Mouse (Mus musculus): ENCODE results near the gene Gm20388. TPM values are rescaled to one million over a fixed set of nuclear protein-coding genes. Genes with fewer than 3 reads are reported as not detected.
"Not testable (repeated sequence)": the region's sequence is repeated elsewhere in the genome, so short reads cannot be mapped to it uniquely, and the experiment has no call there.

Gm20388 gene
- polyA plus RNA-seq, 1 experiment from 2014 or later: not detected

DNA sequence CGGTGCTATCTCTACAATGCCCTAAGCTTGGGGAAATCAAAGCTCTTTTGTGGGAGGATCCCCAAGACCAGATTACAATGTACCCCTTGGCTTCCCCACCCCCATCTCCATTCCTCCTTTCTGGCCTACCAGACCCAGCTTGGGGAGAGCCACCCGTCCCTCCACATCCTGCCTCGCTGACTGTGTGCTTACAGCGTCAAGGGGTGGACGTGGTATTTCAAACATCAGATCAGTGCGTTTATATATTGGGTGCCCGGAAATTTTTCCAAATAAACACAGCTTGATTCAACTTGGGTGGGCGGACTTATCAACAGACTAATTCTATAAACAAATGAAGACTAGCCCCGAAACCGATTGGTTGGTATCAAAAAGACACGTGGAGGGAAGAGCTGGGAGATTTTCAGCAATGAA is 1216.7 kb downstream of the Gm20388 start:
- no peaks in the 10 kb centered on the region for H3K9me3 ChIP-seq (replicated peaks)
- H3K27ac ChIP-seq: no peak overlapping the region
- no peak overlapping the region for H3K9ac ChIP-seq
- H3K4me3 ChIP-seq (replicated peaks): no peak overlapping the region
- DNase-seq (no peak), ATAC-seq (ENCODE audit: low read depth) (no peak)
- peaks cover 99% of the 10 kb centered on the region for H3K27me3 ChIP-seq
- WGBS (ENCODE audit: insufficient replicate concordance): 2% methylated on average over 11 of the region's 11 CpGs
- peaks cover 13% of the 10 kb centered on the region for H3K4me1 ChIP-seq (replicated peaks)
- no peak overlapping the region for H3K4me2 ChIP-seq
- no peaks in the 10 kb centered on the region for H3K36me3 ChIP-seq

DNA sequence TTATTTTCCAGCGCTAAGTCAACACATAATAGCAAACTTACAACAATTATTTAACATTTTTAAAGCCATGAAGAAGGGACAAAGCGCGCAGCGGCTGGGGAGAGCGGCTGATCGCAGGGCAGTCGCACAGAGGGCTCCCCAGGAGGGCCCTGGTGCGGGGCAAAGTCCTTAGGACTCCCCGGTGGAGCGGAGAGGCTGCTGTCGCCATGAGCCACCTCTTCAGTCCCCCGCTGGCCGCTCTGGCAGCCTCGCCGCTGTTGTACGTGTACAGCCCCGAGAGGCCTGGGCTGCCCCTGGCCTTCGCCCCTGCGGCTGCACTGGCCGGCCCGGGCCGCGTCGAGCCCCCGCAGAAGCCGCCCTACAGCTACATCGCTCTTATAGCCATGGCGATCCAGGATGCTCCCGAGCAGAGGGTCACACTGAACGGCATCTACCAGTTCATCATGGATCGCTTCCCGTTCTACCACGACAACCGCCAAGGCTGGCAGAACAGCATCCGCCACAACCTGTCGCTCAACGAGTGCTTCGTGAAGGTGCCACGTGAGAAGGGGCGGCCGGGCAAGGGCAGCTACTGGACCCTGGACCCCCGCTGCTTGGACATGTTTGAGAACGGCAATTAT is 1217.2 kb downstream of the Gm20388 start, which contains the start of gene Foxl1:
Gene Foxl1 (plus strand): TSS at position 185 of the 620 bp plus-strand sequence.
- H3K27ac ChIP-seq: no peak within 1 kb of the TSS
- H3K9me3 ChIP-seq (replicated peaks): no peaks in the 10 kb centered on the region
- H3K4me1 ChIP-seq (replicated peaks): peaks cover 13% of the 10 kb centered on the region
- no peak for DNase-seq
- H3K4me3 ChIP-seq (replicated peaks): peak within 1 kb of the TSS; percentile 10
- no peak within 1 kb of the TSS; the same call in 1 of the 2 replicates for H3K9ac ChIP-seq
- no peak for ATAC-seq (ENCODE audit: low read depth)
- peaks cover 96% of the 10 kb centered on the region for H3K27me3 ChIP-seq
- WGBS (ENCODE audit: insufficient replicate concordance): 2% methylated on average over 43 of the region's 43 CpGs
- H3K4me2 ChIP-seq: peak within 1 kb of the TSS; percentile 12; the same call in 1 of the 2 replicates
- no peaks in the 10 kb centered on the region for H3K36me3 ChIP-seq

DNA sequence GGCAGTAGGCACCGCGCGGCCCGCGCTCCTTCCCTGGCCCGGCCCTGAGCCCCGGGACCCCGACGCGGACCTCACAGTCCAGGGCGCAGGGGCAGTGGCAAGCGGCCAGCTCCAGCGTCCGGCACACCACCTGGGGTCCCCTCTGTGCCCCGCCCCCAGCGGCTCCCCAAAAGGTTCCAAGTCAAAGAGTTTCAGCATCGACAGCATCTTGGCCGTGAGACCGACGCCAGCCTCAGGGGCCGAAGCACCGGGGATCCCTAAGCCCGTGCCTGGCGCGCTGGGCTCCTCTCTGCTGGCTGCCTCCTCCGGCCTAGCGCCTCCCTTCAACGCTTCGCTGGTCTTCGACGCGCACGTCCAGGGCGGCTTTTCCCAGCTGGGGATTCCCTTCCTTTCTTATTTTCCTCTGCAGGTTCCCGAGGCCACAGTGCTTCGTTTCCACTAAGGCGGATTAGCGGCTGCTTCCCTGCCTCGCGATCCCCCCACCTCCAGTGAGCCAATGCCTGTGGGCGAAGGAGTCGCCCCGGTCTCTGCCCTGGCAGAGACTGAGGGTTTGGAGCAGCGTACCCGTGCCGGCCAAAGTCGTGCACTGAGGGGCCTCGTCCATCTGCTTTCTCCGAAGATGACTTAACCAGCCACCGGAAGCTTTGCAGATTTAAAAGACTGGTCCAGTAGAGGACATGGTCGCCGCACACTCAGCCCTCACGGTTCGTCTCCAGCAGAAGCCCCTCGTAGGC is 1218.1 kb downstream of the Gm20388 start:
- 3% methylated on average over 54 of the region's 55 CpGs for WGBS (ENCODE audit: insufficient replicate concordance)
- Histone ChIP-seq H3K4me2 (peak overlapping the region; percentile 12; the same call in 1 of the 2 replicates), H3K4me1 (replicated peaks) (peaks cover 13% of the 10 kb centered on the region), H3K27me3 (peaks cover 92% of the 10 kb centered on the region), H3K36me3 (no peaks in the 10 kb centered on the region), H3K27ac (no peak overlapping the region), H3K4me3 (replicated peaks) (peak overlapping the region; percentile 10), H3K9me3 (replicated peaks) (no peaks in the 10 kb centered on the region), H3K9ac (no peak overlapping the region; the same call in 1 of the 2 replicates)
- ATAC-seq (ENCODE audit: low read depth) (no peak), DNase-seq (no peak)

DNA sequence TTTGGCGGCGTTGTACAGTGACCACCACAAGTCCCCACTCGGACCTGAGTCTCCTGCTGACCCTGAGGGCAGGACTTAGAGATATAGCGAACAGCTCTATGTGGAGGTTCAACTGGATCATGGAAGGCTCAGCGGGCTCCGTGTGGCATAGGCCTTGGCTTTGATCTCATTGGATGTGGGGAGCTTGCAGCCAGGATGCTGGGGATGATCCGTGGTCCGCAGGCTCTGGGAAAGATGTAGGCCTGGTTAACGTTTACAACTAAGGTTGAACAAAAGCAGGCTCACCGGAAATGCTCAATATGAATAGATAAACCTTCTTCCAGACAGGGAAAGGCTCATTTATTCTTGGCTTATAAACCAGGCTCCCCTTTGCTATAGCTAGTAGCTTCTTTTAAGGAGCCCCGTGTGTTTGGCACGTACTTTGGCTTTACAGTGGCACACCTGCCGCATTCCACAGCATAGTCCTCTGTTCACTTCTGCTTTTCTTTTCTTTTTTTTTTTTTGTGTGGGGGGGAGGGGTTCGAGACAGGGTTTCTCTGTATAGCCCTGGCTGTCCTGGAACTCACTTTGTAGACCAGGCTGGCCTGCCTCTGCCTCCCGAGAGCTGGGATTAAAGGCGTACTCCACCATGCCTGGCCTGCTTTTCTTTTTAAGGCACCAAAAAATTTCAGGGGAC is 1218.8 kb downstream of the Gm20388 start:
- peaks cover 92% of the 10 kb centered on the region for H3K27me3 ChIP-seq
- H3K27ac ChIP-seq: no peak overlapping the region
- H3K9me3 ChIP-seq (replicated peaks): no peaks in the 10 kb centered on the region
- no peak for DNase-seq
- ATAC-seq (ENCODE audit: low read depth): no peak
- H3K4me3 ChIP-seq (replicated peaks): no peak overlapping the region
- no peak overlapping the region for H3K4me2 ChIP-seq
- H3K9ac ChIP-seq: no peak overlapping the region
- 16% methylated on average over 16 of the region's 16 CpGs for WGBS (ENCODE audit: insufficient replicate concordance)
- H3K36me3 ChIP-seq: no peaks in the 10 kb centered on the region
- peaks cover 13% of the 10 kb centered on the region for H3K4me1 ChIP-seq (replicated peaks)

DNA sequence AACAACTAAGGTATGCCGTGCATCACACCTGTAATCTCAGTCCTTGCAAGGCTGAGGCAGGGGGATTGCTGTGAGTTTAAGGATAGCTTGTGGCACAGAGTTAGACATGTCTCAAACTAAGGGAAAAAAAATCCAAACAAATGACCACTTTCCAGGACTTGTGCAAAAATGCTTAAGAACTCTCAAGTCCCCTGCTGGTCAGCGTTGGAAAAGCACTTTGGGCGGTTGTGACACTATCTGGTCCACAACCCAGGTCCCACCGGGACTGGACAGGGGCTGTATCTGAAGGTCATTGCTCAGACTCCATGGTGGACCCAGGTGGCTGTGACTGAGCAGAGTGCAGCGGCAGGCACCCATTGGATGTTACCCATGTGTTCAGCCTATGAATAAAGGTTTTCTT is 1219.9 kb downstream of the Gm20388 start:
- H3K9ac ChIP-seq: no peak overlapping the region
- H3K4me3 ChIP-seq (replicated peaks): no peak overlapping the region
- DNase-seq (no peak), ATAC-seq (ENCODE audit: low read depth) (no peak)
- no peaks in the 10 kb centered on the region for H3K36me3 ChIP-seq
- no peak overlapping the region for H3K4me2 ChIP-seq
- 28% methylated on average over 5 of the region's 5 CpGs for WGBS (ENCODE audit: insufficient replicate concordance)
- H3K4me1 ChIP-seq (replicated peaks): peaks cover 12% of the 10 kb centered on the region
- H3K27ac ChIP-seq: no peak overlapping the region
- H3K27me3 ChIP-seq: peaks cover 82% of the 10 kb centered on the region
- H3K9me3 ChIP-seq (replicated peaks): no peaks in the 10 kb centered on the region

DNA sequence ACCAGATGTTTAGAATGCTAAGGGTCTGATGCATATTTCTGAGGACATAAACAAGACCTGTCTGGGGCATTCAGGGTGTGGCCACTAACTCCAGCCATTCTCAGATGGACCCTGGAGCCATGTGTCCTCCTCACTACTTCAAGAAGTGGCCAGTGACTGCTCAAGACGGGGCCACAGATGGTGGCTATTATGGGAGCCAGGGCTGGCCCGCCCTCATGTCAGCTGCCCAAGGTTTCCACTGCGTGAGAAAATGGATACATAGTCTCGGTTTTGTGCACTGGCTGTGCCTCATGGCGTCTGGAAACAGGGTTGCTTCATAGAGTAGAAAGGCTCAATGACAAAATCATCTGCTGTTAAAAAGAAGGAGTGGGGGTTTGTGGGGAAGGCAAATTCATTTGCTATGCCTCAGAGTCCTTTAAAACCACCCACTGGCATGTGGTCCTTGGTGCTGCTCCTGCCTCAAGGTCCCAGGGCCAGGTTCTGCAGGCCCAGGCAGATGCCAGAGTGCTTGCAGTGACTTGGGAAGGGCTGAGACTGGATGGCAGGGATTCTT is 1222.4 kb downstream of the Gm20388 start:
- Histone ChIP-seq H3K27me3 (peaks cover 57% of the 10 kb centered on the region), H3K36me3 (no peaks in the 10 kb centered on the region), H3K4me3 (replicated peaks) (no peak overlapping the region), H3K27ac (no peak overlapping the region), H3K4me2 (no peak overlapping the region), H3K9me3 (replicated peaks) (0 out of 2 replicates have a peak, but pooled peaks cover 4% of the 10 kb centered on the region), H3K4me1 (replicated peaks) (peaks cover 5% of the 10 kb centered on the region), H3K9ac (no peak overlapping the region)
- no peak for DNase-seq
- WGBS (ENCODE audit: insufficient replicate concordance): 43% methylated on average over 5 of the region's 5 CpGs
- no peak for ATAC-seq (ENCODE audit: low read depth)

DNA sequence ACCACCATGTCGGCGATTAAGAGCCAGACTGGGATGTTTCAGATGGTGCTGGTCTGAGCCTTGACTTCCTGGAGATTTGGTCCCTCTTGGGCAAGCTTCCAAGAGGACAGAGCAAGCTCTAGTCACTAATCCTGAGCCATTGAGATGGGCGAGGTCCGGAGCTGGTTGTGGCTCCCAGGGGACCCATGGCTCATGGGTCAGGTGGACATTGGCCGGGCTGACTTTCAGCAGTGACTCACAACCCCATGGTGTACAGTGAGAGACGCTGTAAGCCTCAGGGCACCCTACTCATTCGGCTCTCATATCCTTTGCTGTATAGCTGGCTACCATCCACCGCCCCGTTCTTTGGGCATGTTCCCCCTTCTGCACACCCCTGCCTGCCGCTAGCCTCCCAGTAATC is 1223.5 kb downstream of the Gm20388 start:
- peaks cover 46% of the 10 kb centered on the region for H3K27me3 ChIP-seq
- DNase-seq: no peak
- 71% methylated on average over 10 of the region's 10 CpGs for WGBS (ENCODE audit: insufficient replicate concordance)
- H3K9me3 ChIP-seq (replicated peaks): peaks cover 11% of the 10 kb centered on the region; the same call in 1 of the 2 replicates
- no peaks in the 10 kb centered on the region for H3K4me1 ChIP-seq (replicated peaks)
- ATAC-seq (ENCODE audit: low read depth): no peak
- H3K36me3 ChIP-seq: no peaks in the 10 kb centered on the region
- H3K27ac ChIP-seq: no peak overlapping the region
- no peak overlapping the region for H3K4me2 ChIP-seq
- H3K4me3 ChIP-seq (replicated peaks): no peak overlapping the region
- no peak overlapping the region for H3K9ac ChIP-seq

DNA sequence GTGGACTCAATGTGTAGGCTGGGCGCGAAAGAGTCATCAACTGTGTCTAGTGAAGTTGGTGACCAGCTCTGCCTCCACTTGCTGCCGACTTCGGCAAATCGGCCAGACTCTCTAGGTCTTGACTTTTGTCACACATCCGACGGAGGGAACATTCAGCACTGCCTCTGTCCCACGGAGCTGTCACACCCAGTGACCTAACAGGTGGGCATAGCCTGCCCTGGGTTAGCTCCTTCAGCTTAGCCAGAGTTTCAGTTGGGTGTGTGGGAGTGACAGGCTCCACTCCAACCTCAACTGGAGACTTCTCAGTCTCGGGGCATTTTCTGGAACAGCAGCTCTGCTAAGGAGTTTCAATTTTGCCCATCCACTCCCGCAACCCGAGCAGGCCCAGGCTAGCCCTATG is 1223.9 kb downstream of the Gm20388 start:
- 64% methylated on average over 11 of the region's 11 CpGs for WGBS (ENCODE audit: insufficient replicate concordance)
- no peak for ATAC-seq (ENCODE audit: low read depth)
- H3K36me3 ChIP-seq: no peaks in the 10 kb centered on the region
- no peak overlapping the region for H3K27ac ChIP-seq
- no peak overlapping the region for H3K4me2 ChIP-seq
- no peak for DNase-seq
- peaks cover 42% of the 10 kb centered on the region for H3K27me3 ChIP-seq
- peaks cover 11% of the 10 kb centered on the region; the same call in 1 of the 2 replicates for H3K9me3 ChIP-seq (replicated peaks)
- H3K9ac ChIP-seq: no peak overlapping the region
- H3K4me3 ChIP-seq (replicated peaks): no peak overlapping the region
- no peaks in the 10 kb centered on the region for H3K4me1 ChIP-seq (replicated peaks)

DNA sequence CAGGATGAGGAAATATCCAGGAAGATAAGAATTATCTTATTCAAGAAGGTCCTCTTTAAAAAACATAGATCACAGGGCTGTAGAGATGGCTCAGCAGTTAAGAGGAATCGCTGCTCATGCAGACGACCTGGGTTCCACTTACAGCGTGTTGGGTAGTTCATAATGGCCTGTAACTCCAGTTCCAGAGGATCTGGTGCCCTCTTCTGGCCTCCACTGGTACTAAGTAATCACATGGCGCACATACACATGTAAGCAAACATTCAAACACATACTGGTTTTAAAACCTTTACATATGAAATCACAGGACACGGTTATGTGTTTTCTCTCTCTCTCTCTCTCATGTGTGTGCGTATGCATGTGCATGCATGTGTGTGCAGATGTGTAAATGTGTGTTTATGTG is 1226.2 kb downstream of the Gm20388 start:
- H3K9ac ChIP-seq: no peak overlapping the region
- H3K27ac ChIP-seq: no peak overlapping the region
- peaks cover 11% of the 10 kb centered on the region; the same call in 1 of the 2 replicates for H3K9me3 ChIP-seq (replicated peaks)
- H3K36me3 ChIP-seq: no peaks in the 10 kb centered on the region
- H3K4me2 ChIP-seq: no peak overlapping the region
- ATAC-seq (ENCODE audit: low read depth) (no peak), DNase-seq (no peak)
- peaks cover 20% of the 10 kb centered on the region; the same call in 1 of the 2 replicates for H3K27me3 ChIP-seq
- no peaks in the 10 kb centered on the region for H3K4me1 ChIP-seq (replicated peaks)
- WGBS (ENCODE audit: insufficient replicate concordance): 78% methylated on average over 6 of the region's 6 CpGs
- H3K4me3 ChIP-seq (replicated peaks): no peak overlapping the region

DNA sequence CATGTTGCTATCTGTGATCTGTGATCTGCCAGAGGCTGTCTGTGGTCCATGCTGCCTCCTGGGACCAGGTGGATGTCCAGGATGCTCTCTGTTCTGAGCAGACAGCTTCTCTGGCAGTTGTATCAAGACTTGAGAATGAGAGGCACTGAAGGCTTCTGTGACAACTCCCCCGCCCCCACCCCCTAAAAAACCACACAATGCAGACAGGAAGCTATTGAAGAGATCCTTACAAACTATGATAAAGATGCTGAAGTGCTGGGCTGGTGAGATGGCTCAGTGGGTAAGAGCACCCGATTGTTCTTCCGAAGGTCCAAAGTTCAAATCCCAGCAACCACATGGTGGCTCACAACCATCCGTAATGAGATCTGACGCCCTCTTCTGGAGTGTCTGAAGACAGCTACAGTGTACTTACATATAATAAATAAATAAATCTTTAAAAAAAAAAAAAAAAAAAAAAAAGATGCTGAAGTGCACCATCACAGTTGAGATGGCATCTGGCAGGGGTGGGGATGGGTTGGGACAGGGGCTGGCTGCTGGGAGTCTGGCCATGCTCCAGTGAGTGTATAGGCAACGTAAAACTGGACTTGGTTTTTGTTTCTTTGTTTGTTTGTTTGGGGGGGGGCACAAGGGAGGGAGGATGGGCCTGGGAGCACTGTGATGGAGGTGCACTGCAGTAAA is 1235.0 kb downstream of the Gm20388 start:
- not testable (repeated sequence) for H3K9ac ChIP-seq; H3K9me3 ChIP-seq (replicated peaks); DNase-seq; H3K4me1 ChIP-seq (replicated peaks); ATAC-seq (ENCODE audit: low read depth); H3K36me3 ChIP-seq; H3K27ac ChIP-seq; H3K4me3 ChIP-seq (replicated peaks); H3K4me2 ChIP-seq
- WGBS (ENCODE audit: insufficient replicate concordance): 30% methylated on average over 4 of the region's 6 CpGs
- H3K27me3 ChIP-seq: peaks cover 18% of the 10 kb centered on the region

Data from liver, embryonic 13.5 days (tissue).